Mouse (Mus musculus): Measurements from ENCODE around the gene Stat4. TPM values are rescaled to one million over a fixed set of nuclear protein-coding genes. Genes with fewer than 3 reads are reported as not detected.
"Not testable (repeated sequence)": the region's sequence is repeated elsewhere in the genome, so short reads cannot be mapped to it uniquely, and the experiment has no call there.

Gene Stat4
- polyA plus RNA-seq, 1 experiment from 2014 or later = 2.1 TPM

GRCm38 (mm10) chr1:52008947-52009346 lies 22.0 kb downstream of the Stat4 start:
- WGBS (ENCODE audit: missing documents) = 6% methylated on average over 11 of the region's 12 CpGs
- Histone ChIP-seq H3K4me3 (ENCODE audit: inconsistent target) (peak overlapping the region; percentile 63), H3K27ac (no peak overlapping the region; the same call in 1 of the 2 replicates)

GRCm38 (mm10) chr1:52010741-52011140 lies 23.8 kb downstream of the Stat4 start:
- Histone ChIP-seq H3K79me2 (ENCODE audit: inconsistent target) (no peaks in the 10 kb centered on the region), H3K36me3 (ENCODE audit: inconsistent target) (no peaks in the 10 kb centered on the region), H3K27ac (no peak overlapping the region), H3K4me3 (ENCODE audit: inconsistent target) (no peak overlapping the region)
- 30% methylated on average over 5 of the region's 5 CpGs for WGBS (ENCODE audit: missing documents)

More at GRCm38 (mm10) chr1:52008947-52009346, 22.0 kb downstream of the Stat4 start:
- Histone ChIP-seq H3K79me2 (ENCODE audit: inconsistent target) (no peaks in the 10 kb centered on the region), H3K36me3 (ENCODE audit: inconsistent target) (no peaks in the 10 kb centered on the region)

- 4% methylated on average over 2 of the region's 3 CpGs for WGBS (ENCODE audit: missing documents)
- H3K27ac ChIP-seq = peak overlapping the region; percentile 12; the same call in 1 of the 2 replicates
- H3K4me3 ChIP-seq (ENCODE audit: inconsistent target) = no peak overlapping the region
- H3K36me3 ChIP-seq (ENCODE audit: inconsistent target) = no peaks in the 10 kb centered on the region
- H3K79me2 ChIP-seq (ENCODE audit: inconsistent target) = no peaks in the 10 kb centered on the region
These were observed 24.3 kb downstream of the Stat4 start for GRCm38 (mm10) chr1:52011227-52011626.

- Histone ChIP-seq H3K79me2 (ENCODE audit: inconsistent target) (no peaks in the 10 kb centered on the region), H3K36me3 (ENCODE audit: inconsistent target) (no peaks in the 10 kb centered on the region), H3K4me3 (ENCODE audit: inconsistent target) (no peak overlapping the region), H3K27ac (peak overlapping the region; percentile 32)
These were observed 25.3 kb downstream of the Stat4 start for GRCm38 (mm10) chr1:52012231-52012630.

GRCm38 (mm10) chr1:52012757-52013156 lies 25.8 kb downstream of the Stat4 start:
- no peaks in the 10 kb centered on the region for H3K79me2 ChIP-seq (ENCODE audit: inconsistent target)
- WGBS (ENCODE audit: missing documents) = 9% methylated on average over 7 of the region's 7 CpGs
- peak overlapping the region; percentile 32 for H3K27ac ChIP-seq
- H3K36me3 ChIP-seq (ENCODE audit: inconsistent target) = no peaks in the 10 kb centered on the region
- H3K4me3 ChIP-seq (ENCODE audit: inconsistent target) = no peak overlapping the region

- Histone ChIP-seq H3K4me3 (ENCODE audit: inconsistent target) (no peak overlapping the region), H3K79me2 (ENCODE audit: inconsistent target) (no peaks in the 10 kb centered on the region), H3K36me3 (ENCODE audit: inconsistent target) (no peaks in the 10 kb centered on the region), H3K27ac (no peak overlapping the region)
- WGBS (ENCODE audit: missing documents) = 47% methylated on average over 4 of the region's 4 CpGs
These were observed 32.7 kb downstream of the Stat4 start for GRCm38 (mm10) chr1:52019621-52020020.

GRCm38 (mm10) chr1:52021936-52022725 lies 35.2 kb downstream of the Stat4 start:
- H3K27ac ChIP-seq = no peak overlapping the region
- H3K4me3 ChIP-seq (ENCODE audit: inconsistent target) = no peak overlapping the region
- 46% methylated on average over 4 of the region's 4 CpGs for WGBS (ENCODE audit: missing documents)
- H3K36me3 ChIP-seq (ENCODE audit: inconsistent target) = no peaks in the 10 kb centered on the region
- H3K79me2 ChIP-seq (ENCODE audit: inconsistent target) = no peaks in the 10 kb centered on the region

- no peaks in the 10 kb centered on the region for H3K79me2 ChIP-seq (ENCODE audit: inconsistent target)
- 56% methylated on average over 5 of the region's 5 CpGs for WGBS (ENCODE audit: missing documents)
- H3K36me3 ChIP-seq (ENCODE audit: inconsistent target) = no peaks in the 10 kb centered on the region
- H3K27ac ChIP-seq = no peak overlapping the region
- no peak overlapping the region for H3K4me3 ChIP-seq (ENCODE audit: inconsistent target)
These were observed 41.7 kb downstream of the Stat4 start for GRCm38 (mm10) chr1:52028686-52029085.

- H3K27ac ChIP-seq = no peak overlapping the region
- H3K79me2 ChIP-seq (ENCODE audit: inconsistent target) = no peaks in the 10 kb centered on the region
- WGBS (ENCODE audit: missing documents) = 85% methylated on average over 12 of the region's 12 CpGs
- H3K4me3 ChIP-seq (ENCODE audit: inconsistent target) = no peak overlapping the region
- no peaks in the 10 kb centered on the region for H3K36me3 ChIP-seq (ENCODE audit: inconsistent target)
These were observed 48.1 kb downstream of the Stat4 start for GRCm38 (mm10) chr1:52034816-52035752.

- no peak overlapping the region for H3K4me3 ChIP-seq (ENCODE audit: inconsistent target)
- WGBS (ENCODE audit: missing documents) = 85% methylated on average over 7 of the region's 7 CpGs
These were observed 52.2 kb downstream of the Stat4 start for GRCm38 (mm10) chr1:52039151-52039550.

GRCm38 (mm10) chr1:52039626-52040025 lies 52.7 kb downstream of the Stat4 start:
- Histone ChIP-seq H3K79me2 (ENCODE audit: inconsistent target) (no peaks in the 10 kb centered on the region), H3K4me3 (ENCODE audit: inconsistent target) (no peak overlapping the region), H3K36me3 (ENCODE audit: inconsistent target) (no peaks in the 10 kb centered on the region), H3K27ac (no peak overlapping the region)
- 91% methylated on average over 9 of the region's 9 CpGs for WGBS (ENCODE audit: missing documents)

More at GRCm38 (mm10) chr1:52039151-52039550, 52.2 kb downstream of the Stat4 start:
- H3K79me2 ChIP-seq (ENCODE audit: inconsistent target) = no peaks in the 10 kb centered on the region
- H3K36me3 ChIP-seq (ENCODE audit: inconsistent target) = no peaks in the 10 kb centered on the region
- no peak overlapping the region for H3K27ac ChIP-seq

- WGBS (ENCODE audit: missing documents) = 87% methylated on average over 9 of the region's 11 CpGs
- no peak overlapping the region for H3K27ac ChIP-seq
- H3K79me2 ChIP-seq (ENCODE audit: inconsistent target) = no peaks in the 10 kb centered on the region
- no peak overlapping the region for H3K4me3 ChIP-seq (ENCODE audit: inconsistent target)
- H3K36me3 ChIP-seq (ENCODE audit: inconsistent target) = no peaks in the 10 kb centered on the region
These were observed 53.6 kb downstream of the Stat4 start for GRCm38 (mm10) chr1:52040366-52041061.

- H3K36me3 ChIP-seq (ENCODE audit: inconsistent target) = no peaks in the 10 kb centered on the region
- WGBS (ENCODE audit: missing documents) = 87% methylated on average over 4 of the region's 4 CpGs
- no peaks in the 10 kb centered on the region for H3K79me2 ChIP-seq (ENCODE audit: inconsistent target)
- H3K27ac ChIP-seq = no peak overlapping the region
- H3K4me3 ChIP-seq (ENCODE audit: inconsistent target) = no peak overlapping the region
These were observed 56.2 kb downstream of the Stat4 start for GRCm38 (mm10) chr1:52043191-52043590.

GRCm38 (mm10) chr1:52046891-52047290 lies 59.9 kb downstream of the Stat4 start:
- WGBS (ENCODE audit: missing documents) = 95% methylated on average over 10 of the region's 10 CpGs
- not testable (repeated sequence) for H3K4me3 ChIP-seq (ENCODE audit: inconsistent target); H3K79me2 ChIP-seq (ENCODE audit: inconsistent target); H3K36me3 ChIP-seq (ENCODE audit: inconsistent target); H3K27ac ChIP-seq
